Mouse (Mus musculus) liver, adult 2 months (tissue): ENCODE results near the gene Bcar3.

Source experiments
- CTCF ChIP-seq: fragments of 200-500 bp; IDR thresholded peaks from 2 replicates; pipeline ENCODE4 v1.5.1; 2011; ENCODE audit warnings: low read depth, low read length, control low read depth
- POLR2A ChIP-seq: fragments of 200-500 bp; IDR thresholded peaks from 2 replicates; pipeline ENCODE4 v1.6.1; 2011; ENCODE audit warnings: low read length, control low read depth; ENCODE audit not compliant: insufficient read depth; ENCODE audit errors: extremely low read depth

GRCm38 (mm10) chr3:122432811-122433406, 139.0 kb downstream of the Bcar3 start:
- TF ChIP-seq POLR2A (no peak), CTCF (no peak)
